Mouse (Mus musculus) c-Kit-negative CD71-positive TER-119-positive erythroid progenitor cells, embryonic 14.5 days (primary cell): ENCODE data around the gene Eed.
A peak's percentile ranks its signal among the peaks of the same experiment; 100 is the strongest.

ENCODE experiments used
- DNase-seq: peaks from one replicate; pipeline ENCODE4 v3.0.0-alpha.2; 2013; ENCODE audit warnings: low read depth, low spot score

The Eed gene

DNA sequence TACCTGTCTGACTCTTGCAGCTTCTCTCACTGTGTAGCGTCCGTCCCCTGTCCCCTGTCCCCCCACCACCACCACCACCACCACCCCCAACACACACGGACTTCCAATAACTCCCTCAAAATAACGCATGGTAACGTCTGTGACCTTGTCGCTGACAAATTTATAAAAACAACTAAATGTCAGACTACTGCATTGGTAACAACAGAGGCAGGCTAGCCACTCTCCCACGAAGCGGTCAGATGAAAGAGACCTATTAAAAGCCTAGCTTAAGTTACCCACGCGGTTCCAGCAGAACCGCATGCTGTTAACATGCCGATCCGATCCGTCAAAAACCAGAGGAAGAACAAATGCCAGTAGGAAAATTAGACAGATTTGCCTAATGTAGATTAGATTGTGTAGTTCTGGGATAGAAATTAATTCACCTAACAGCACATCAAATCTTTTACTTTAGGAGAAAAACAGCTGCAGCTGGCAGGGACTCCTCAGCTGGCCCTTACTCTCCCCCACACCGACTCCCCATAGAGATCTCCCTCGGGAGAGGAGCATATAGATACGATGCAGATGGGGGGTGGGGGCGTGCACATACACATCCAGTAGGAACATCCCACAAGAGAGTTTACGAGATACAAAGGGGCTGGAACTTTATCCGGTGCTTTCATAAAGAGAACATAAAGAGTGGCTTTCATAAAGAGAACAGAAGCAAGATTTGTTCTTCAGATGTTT lies 71.7 kb downstream of the Eed start:
- DNase-seq: no peak

DNA sequence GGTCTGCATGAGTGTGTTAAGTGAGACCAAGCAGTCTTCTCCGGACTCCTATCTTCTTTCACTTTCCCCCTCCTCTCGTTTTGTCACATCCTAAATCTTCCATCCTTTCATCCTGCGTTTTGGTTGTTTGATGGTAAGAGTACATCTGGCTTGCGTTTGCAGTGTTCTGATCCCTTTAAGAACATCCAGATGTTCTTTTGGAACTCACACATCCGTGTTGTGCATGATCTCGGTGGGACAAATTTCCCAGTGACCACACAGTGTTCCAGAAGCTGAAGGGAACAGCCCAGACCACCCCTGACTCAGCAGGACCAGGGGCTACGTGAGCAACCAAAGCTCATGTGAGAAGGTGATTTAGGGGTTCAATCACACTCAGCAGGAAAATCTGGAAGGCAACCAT lies 72.4 kb downstream of the Eed start:
- DNase-seq: no peak

GRCm38 (mm10) chr7:89907950-89908349 lies 72.8 kb downstream of the Eed start:
- DNase-seq: peak; percentile 62
